Mouse (Mus musculus): ENCODE results near the gene Sorcs3.

GRCm38 (mm10) chr19:48308341-48308740, 102.5 kb downstream of the Sorcs3 start:
- TF ChIP-seq FLI1 (IDR thresholded peaks at IDR 0.05; ENCODE audit: low read length) (no peak), GATA1 (IDR thresholded peaks at IDR 0.05; ENCODE audit: borderline replicate concordance, low read length) (no peak)
